Mouse (Mus musculus) lung, postnatal 0 days (tissue): Measurements from ENCODE around the gene Gm9913. TPM values are rescaled to one million over a fixed set of nuclear protein-coding genes. Genes with fewer than 3 reads are reported as not detected.

Experiments
- ATAC-seq: fragments of 200-750 bp; cut with Nextera tagmentation; 2 replicates; pipeline ENCODE4 v1.8.0; 2017; ENCODE audit warnings: moderate library complexity
- DNase-seq: peaks from one replicate; pipeline ENCODE4 v3.0.0-alpha.2; 2016; ENCODE audit warnings: low spot score
- H3K27ac ChIP-seq: fragments of 300-500 bp; sonication (generic); 2 replicates; pipeline ENCODE4 v1.5.1; 2014; ENCODE audit warnings: antibody characterized with exemption, mild to moderate bottlenecking, low read length, mixed read lengths
- H3K27me3 ChIP-seq: fragments of 300-500 bp; sonication (generic); replicated peaks from 2 replicates; pipeline ENCODE4 v1.6.1; 2014; ENCODE audit warnings: low read length, mixed read lengths; ENCODE audit not compliant: insufficient read depth
- H3K36me3 ChIP-seq: fragments of 300-500 bp; sonication (generic); 2 replicates; pipeline ENCODE4 v1.6.1; 2014; ENCODE audit warnings: low read length, mixed read lengths; ENCODE audit not compliant: insufficient read depth
- H3K4me1 ChIP-seq: fragments of 300-500 bp; sonication (generic); 2 replicates; pipeline ENCODE4 v1.6.1; 2014; ENCODE audit warnings: antibody characterized with exemption, low read depth, low read length, mixed read lengths; ENCODE audit not compliant: insufficient read depth
- H3K4me2 ChIP-seq: fragments of 300-500 bp; sonication (generic); replicated peaks from 2 replicates; pipeline ENCODE4 v1.6.1; 2014; ENCODE audit warnings: low read depth, mild to moderate bottlenecking, low read length, moderate library complexity, mixed read lengths
- H3K4me3 ChIP-seq: fragments of 300-500 bp; sonication (generic); 2 replicates; pipeline ENCODE4 v1.5.1; 2014; ENCODE audit warnings: low read depth, low read length
- H3K9ac ChIP-seq: fragments of 300-500 bp; sonication (generic); replicated peaks from 2 replicates; pipeline ENCODE4 v1.6.1; 2014; ENCODE audit warnings: low read depth, mild to moderate bottlenecking
- H3K9me3 ChIP-seq: fragments of 300-500 bp; sonication (generic); 2 replicates; pipeline ENCODE4 v1.6.1; 2016; ENCODE audit warnings: low read length, mixed read lengths
- CTCF ChIP-seq: IDR thresholded peaks from 2 replicates; pipeline ENCODE4 v1.5.1; 2016; ENCODE audit warnings: antibody characterized with exemption, mild to moderate bottlenecking
- EP300 ChIP-seq: IDR thresholded peaks from 2 replicates; pipeline ENCODE4 v1.6.1; 2016; ENCODE audit warnings: antibody characterized with exemption, mild to moderate bottlenecking, control low read depth
- WGBS: fragments of 180-500 bp; shearing (Covaris S2); extraction: QIAGEN DNeasy Blood & Tissue Kit; methylation state at CpG from one replicate; pipeline ENCODE4 v1.1.7; 2014; 5-methylcytosine and 5-hydroxymethylcytosine counted together
- polyA plus RNA-seq: library from polyadenylated mRNA; unstranded; fragments of >200 nt; fragmentation: Nextera tagmentation; extraction: Ambion mirVana; gene quantifications from 2 replicates; pipeline ENCODE4 v1.2.1, GENCODE M21; 2015

Gene Gm9913
- polyA plus RNA-seq, 1 experiment from 2014 or later: 0.68 TPM

DNA sequence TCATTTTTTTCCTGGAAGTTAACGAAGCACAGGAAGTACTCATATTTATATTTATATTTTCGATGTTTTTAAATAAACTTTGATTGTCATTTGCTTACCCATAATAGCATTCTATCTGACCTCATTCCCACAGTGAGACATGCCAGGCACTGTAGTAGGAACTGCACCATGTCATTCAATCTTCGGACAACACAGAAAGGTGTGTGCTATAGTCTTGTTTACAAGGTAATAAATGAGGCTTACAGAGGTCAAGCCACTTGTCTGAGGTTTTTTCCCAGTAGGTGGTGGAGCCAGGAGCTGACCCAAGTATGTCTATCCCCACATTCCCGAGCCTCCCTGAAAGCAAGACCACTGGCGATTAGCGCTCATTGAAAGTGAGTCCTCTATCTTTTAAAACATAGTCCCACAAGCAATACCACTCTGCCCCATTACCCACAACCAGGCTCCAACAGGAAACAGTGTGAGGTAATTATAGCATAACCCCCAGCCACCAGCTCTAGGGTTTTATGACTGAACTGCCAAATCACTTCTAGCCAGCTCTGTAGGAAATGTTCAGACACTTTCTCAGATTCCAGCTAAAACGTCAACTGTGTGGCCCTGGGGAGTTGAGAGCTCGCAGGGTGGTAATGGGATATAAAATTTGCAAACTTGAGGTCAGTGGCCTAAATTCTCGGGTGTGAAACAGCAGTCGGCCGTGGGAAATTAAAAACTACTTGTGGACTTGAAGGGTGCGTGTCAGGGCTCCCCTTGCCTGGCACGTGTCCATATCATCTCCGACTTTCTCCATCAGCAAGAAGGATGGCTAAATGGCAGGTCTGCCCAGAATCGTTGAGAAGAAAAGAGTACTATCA, 12.6 kb upstream of the Gm9913 start:
- no peak overlapping the region for H3K4me3 ChIP-seq
- no peak for ATAC-seq
- H3K27ac ChIP-seq: no peak overlapping the region
- H3K27me3 ChIP-seq: no peaks in the 10 kb centered on the region
- no peak overlapping the region for H3K9ac ChIP-seq
- no peaks in the 10 kb centered on the region for H3K9me3 ChIP-seq
- no peaks in the 10 kb centered on the region for H3K36me3 ChIP-seq
- H3K4me1 ChIP-seq: peaks cover 2% of the 10 kb centered on the region; the same call in 1 of the 2 replicates
- no peak for DNase-seq
- WGBS: 55% methylated on average over 15 of the region's 15 CpGs
- TF ChIP-seq EP300 (no peak), CTCF (no peak)
- no peak overlapping the region for H3K4me2 ChIP-seq

DNA sequence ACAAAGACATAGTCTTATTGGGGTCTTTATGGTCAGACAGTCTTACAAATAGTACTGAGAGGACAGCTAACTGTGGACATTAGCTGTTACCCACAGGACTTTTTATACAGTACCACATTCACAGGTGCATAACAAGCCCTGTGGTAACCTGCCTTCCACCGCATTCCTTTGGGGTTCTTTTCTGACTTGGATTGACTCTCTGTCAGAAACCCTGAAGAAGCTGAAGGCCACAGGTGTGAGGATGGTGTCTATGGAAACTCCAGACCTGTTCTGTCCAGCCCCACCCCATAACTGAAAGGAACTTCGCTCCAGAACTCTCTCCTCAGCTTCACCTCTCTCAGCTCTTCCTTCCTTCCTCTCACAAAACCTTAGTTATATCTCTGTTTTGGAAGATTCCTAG, 10.6 kb upstream of the Gm9913 start:
- Histone ChIP-seq H3K4me3 (no peak overlapping the region), H3K4me2 (no peak overlapping the region), H3K36me3 (no peaks in the 10 kb centered on the region), H3K27me3 (no peaks in the 10 kb centered on the region), H3K27ac (no peak overlapping the region), H3K9me3 (no peaks in the 10 kb centered on the region), H3K9ac (no peak overlapping the region), H3K4me1 (peaks cover 2% of the 10 kb centered on the region; the same call in 1 of the 2 replicates)
- 93% methylated on average over 2 of the region's 2 CpGs for WGBS
- TF ChIP-seq EP300 (no peak), CTCF (no peak)
- no peak for ATAC-seq
- DNase-seq: no peak

DNA sequence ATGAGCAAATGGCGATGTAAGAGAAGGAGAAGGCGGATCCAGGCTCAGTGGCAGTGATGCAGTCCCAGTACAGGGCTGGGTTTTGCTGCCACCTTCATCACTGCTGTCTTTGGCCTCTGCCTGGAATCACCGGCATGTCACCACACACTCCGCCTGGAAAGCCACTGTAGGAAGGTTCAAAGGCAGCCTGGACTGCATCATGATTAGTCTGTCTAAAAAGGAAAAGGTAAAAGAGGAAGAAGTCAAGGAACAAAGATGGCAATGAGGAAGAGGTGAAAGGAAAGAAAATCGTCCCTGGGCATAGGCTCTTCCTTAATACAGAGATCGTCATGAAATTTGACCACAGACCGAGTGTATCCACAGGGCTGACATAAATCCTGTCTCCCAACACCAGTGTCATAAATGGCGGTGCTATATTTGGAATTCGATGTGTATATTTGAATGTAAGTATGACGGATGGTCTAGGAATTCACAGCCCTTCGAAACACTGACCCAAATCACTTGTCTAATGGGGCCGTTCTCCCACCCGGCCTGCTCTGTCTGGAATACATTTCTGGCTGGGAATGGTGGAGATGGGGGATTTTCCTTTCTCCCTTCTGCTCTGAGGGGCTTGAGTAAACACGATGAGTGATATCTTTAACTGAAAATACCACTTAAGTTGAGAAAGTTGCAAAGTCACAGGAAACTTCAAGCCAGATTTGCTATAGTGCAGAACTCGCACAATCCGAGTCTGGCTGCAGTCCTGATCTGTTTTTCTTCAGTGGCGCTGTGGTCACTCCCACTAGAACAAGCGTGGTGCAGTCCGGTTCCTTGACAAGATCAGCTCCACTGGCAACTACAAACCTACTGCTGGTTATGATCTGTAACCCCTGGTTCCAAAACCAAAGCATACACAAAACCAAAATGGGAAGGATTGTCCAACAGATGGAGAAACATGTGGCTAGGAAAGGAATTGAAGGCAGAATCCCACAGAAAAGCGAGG, 9.8 kb upstream of the Gm9913 start:
- Histone ChIP-seq H3K36me3 (no peaks in the 10 kb centered on the region), H3K9ac (no peak overlapping the region), H3K27me3 (no peaks in the 10 kb centered on the region), H3K4me2 (no peak overlapping the region), H3K4me1 (peaks cover 2% of the 10 kb centered on the region; the same call in 1 of the 2 replicates), H3K27ac (0 out of 2 replicates have a peak overlapping the region, but pooled peaks have one; percentile 20), H3K9me3 (no peaks in the 10 kb centered on the region), H3K4me3 (no peak overlapping the region)
- 68% methylated on average over 20 of the region's 20 CpGs for WGBS
- DNase-seq: no peak
- peak; percentile 33; the same call in 1 of the 2 replicates for ATAC-seq
- TF ChIP-seq EP300: no peak
- no peak for TF ChIP-seq CTCF

DNA sequence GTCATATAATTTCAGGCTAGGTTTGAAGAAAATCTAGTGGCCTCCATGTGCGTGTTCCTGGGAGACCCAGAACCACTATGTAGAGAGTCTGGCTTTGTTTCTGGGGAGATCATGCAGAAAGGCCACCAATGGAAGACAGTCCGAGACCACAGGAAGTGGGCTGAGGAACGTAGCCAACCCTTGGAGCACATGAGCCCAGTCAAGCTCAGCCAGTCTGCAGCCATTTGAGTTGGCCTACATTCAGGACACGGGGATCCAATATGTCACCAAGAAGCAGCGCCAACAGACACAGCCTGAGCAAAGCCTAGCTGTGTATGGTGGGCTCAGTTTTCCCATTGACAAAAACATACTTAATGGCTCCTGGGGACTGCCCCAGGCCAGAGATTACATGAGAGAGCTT, 8.2 kb upstream of the Gm9913 start:
- H3K36me3 ChIP-seq: no peaks in the 10 kb centered on the region
- no peak overlapping the region for H3K9ac ChIP-seq
- DNase-seq: no peak
- no peak overlapping the region for H3K4me3 ChIP-seq
- ATAC-seq: no peak
- 85% methylated on average over 5 of the region's 5 CpGs for WGBS
- no peaks in the 10 kb centered on the region for H3K9me3 ChIP-seq
- peaks cover 2% of the 10 kb centered on the region; the same call in 1 of the 2 replicates for H3K4me1 ChIP-seq
- H3K4me2 ChIP-seq: no peak overlapping the region
- TF ChIP-seq EP300: no peak
- no peak for TF ChIP-seq CTCF
- H3K27ac ChIP-seq: no peak overlapping the region
- H3K27me3 ChIP-seq: no peaks in the 10 kb centered on the region

DNA sequence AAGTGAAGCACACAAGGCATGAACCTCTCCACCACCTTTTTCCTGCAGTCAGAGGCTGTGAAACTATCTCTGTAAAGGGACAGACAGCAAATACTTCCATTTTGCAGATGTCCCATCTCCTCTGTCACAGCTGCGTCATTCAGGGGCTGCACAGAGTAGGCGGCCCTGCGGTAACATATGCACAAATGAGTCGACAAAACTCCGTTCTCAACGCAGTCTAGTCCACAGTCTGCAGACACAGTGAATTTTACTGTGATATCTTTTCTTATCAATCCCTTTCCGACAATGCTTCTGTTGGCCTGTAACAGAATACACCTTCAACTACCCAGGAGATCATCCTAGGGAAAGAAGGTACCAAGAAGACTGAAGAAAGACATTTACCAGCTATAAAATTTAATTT, 6.7 kb upstream of the Gm9913 start:
- 86% methylated on average over 7 of the region's 7 CpGs for WGBS
- Histone ChIP-seq H3K9me3 (no peaks in the 10 kb centered on the region), H3K36me3 (no peaks in the 10 kb centered on the region), H3K27me3 (no peaks in the 10 kb centered on the region), H3K27ac (no peak overlapping the region), H3K4me2 (no peak overlapping the region), H3K4me1 (no peaks in the 10 kb centered on the region; the same call in 1 of the 2 replicates), H3K4me3 (no peak overlapping the region), H3K9ac (no peak overlapping the region)
- DNase-seq (no peak), ATAC-seq (no peak)
- TF ChIP-seq EP300 (no peak), CTCF (no peak)

DNA sequence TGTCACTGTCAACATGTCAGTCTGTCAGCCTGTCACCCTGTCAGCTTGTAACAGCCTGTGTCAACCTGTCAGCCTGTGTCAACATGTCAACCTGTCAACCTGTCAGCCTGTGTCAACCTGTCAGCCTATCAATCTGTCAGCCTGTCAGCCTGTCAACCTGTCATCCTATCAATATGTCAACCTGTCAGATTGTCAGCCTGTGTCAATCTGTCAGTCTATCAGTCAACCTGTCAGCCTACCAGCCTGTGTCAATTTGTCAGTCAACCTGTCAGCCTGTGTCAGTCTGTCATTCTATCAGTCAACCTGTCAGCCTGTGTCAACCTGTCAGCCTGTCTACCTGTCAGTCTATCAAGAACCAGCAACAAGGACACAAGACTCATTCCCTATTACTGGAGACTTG, 3.4 kb upstream of the Gm9913 start:
- Histone ChIP-seq H3K4me2 (no peak overlapping the region), H3K9me3 (no peaks in the 10 kb centered on the region), H3K9ac (no peak overlapping the region), H3K27me3 (0 out of 2 replicates have a peak, but pooled peaks cover 1% of the 10 kb centered on the region), H3K4me3 (no peak overlapping the region), H3K27ac (no peak overlapping the region), H3K36me3 (no peaks in the 10 kb centered on the region), H3K4me1 (peaks cover under 1% of the 10 kb centered on the region; the same call in 1 of the 2 replicates)
- TF ChIP-seq EP300 (no peak), CTCF (no peak)
- DNase-seq: no peak
- ATAC-seq: no peak
